Mouse (Mus musculus) brain, embryonic 14.5 days (tissue): ENCODE data around the gene Abcg3.
"Not testable (repeated sequence)": the region's sequence is repeated elsewhere in the genome, so short reads cannot be mapped to it uniquely, and the experiment has no call there.

Experiments
- CTCF ChIP-seq: fragments of 200-500 bp; IDR thresholded peaks from 2 replicates; pipeline ENCODE4 v1.5.1; 2012; ENCODE audit warnings: inconsistent platforms, mild to moderate bottlenecking, moderate library complexity, borderline replicate concordance; ENCODE audit not compliant: insufficient read depth, insufficient read length; ENCODE audit errors: extremely low read depth
- POLR2A ChIP-seq: fragments of 200-500 bp; IDR thresholded peaks from 2 replicates; pipeline ENCODE4 v1.6.1; 2012; ENCODE audit warnings: mild to moderate bottlenecking, inconsistent platforms, borderline replicate concordance; ENCODE audit not compliant: poor library complexity, insufficient read depth, insufficient read length, severe bottlenecking; ENCODE audit errors: extremely low read depth

- not testable (repeated sequence) for TF ChIP-seq POLR2A, CTCF
Observed at GRCm38 (mm10) chr5:104906556-104906955, 76.0 kb downstream of the Abcg3 start.
